Mouse (Mus musculus) intestine, embryonic 16.5 days (tissue): Measurements from ENCODE around the gene Iqgap2. TPM values are rescaled to one million over a fixed set of nuclear protein-coding genes. Genes with fewer than 3 reads are reported as not detected.

ENCODE experiments used
- ATAC-seq: fragments of 200-750 bp; cut with Nextera tagmentation; 2 replicates; pipeline ENCODE4 v1.8.0; 2017; ENCODE audit warnings: moderate TSS enrichment, moderate library complexity
- H3K27ac ChIP-seq: fragments of 300-500 bp; sonication (generic); 2 replicates; pipeline ENCODE4 v1.5.1; 2014; ENCODE audit warnings: mild to moderate bottlenecking, low read length
- H3K27me3 ChIP-seq: fragments of 300-500 bp; sonication (generic); replicated peaks from 2 replicates; pipeline ENCODE4 v1.6.1; 2014; ENCODE audit warnings: low read length, control low read depth, mixed read lengths; ENCODE audit not compliant: control insufficient read depth, insufficient read depth
- H3K36me3 ChIP-seq: fragments of 300-500 bp; sonication (generic); 2 replicates; pipeline ENCODE4 v1.6.1; 2014; ENCODE audit warnings: low read length, control low read depth; ENCODE audit not compliant: control insufficient read depth, insufficient read depth
- H3K4me1 ChIP-seq: fragments of 300-500 bp; sonication (generic); 2 replicates; pipeline ENCODE4 v1.6.1; 2014; ENCODE audit warnings: low read length, control low read depth, mixed read lengths; ENCODE audit not compliant: control insufficient read depth, insufficient read depth
- H3K4me2 ChIP-seq: fragments of 300-500 bp; sonication (generic); 2 replicates; pipeline ENCODE4 v1.6.1; 2014; ENCODE audit warnings: low read depth, low read length, control low read depth
- H3K4me3 ChIP-seq: fragments of 300-500 bp; sonication (generic); 2 replicates; pipeline ENCODE4 v1.5.1; 2014; ENCODE audit warnings: mild to moderate bottlenecking, low read length
- H3K9ac ChIP-seq: fragments of 300-500 bp; sonication (generic); 2 replicates; pipeline ENCODE4 v1.6.1; 2014; ENCODE audit warnings: low read depth, low read length
- H3K9me3 ChIP-seq: fragments of 300-500 bp; sonication (generic); 2 replicates; pipeline ENCODE4 v1.6.1; 2016; ENCODE audit warnings: low read length, control low read depth; ENCODE audit not compliant: control insufficient read depth
- WGBS: fragments of 180-500 bp; shearing (Covaris S2); extraction: QIAGEN DNeasy Blood & Tissue Kit; methylation state at CpG from one replicate; pipeline ENCODE4 v1.1.7; 2014; 5-methylcytosine and 5-hydroxymethylcytosine counted together
- polyA plus RNA-seq: library from polyadenylated mRNA; unstranded; fragments of >200 nt; fragmentation: Nextera tagmentation; extraction: Ambion mirVana; gene quantifications from 2 replicates; pipeline ENCODE4 v1.2.1, GENCODE M21; 2015

Iqgap2 gene
- polyA plus RNA-seq, 1 experiment from 2014 or later, result 29.4 TPM

DNA sequence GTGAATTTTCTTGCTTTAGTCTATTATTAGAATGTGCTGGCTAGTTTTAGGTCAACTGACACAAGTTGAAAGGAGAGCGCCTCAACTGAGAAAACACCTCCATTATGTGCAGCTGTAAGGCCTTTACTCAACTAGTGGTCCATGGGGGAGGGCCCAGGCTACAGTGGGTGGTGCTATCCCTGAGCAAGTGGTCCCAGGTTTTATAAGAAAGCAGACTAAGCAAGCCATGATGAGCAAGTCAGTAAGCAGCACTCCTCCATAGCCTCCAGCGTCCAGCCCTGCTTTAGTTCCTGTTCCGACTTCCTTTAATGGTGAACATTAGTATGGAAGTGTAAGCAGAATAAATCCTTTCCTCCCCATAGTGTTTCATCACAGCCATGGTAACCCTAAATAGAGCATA is 11.0 kb upstream of the Iqgap2 start:
- WGBS, result 94% methylated on average over 3 of the region's 3 CpGs

DNA sequence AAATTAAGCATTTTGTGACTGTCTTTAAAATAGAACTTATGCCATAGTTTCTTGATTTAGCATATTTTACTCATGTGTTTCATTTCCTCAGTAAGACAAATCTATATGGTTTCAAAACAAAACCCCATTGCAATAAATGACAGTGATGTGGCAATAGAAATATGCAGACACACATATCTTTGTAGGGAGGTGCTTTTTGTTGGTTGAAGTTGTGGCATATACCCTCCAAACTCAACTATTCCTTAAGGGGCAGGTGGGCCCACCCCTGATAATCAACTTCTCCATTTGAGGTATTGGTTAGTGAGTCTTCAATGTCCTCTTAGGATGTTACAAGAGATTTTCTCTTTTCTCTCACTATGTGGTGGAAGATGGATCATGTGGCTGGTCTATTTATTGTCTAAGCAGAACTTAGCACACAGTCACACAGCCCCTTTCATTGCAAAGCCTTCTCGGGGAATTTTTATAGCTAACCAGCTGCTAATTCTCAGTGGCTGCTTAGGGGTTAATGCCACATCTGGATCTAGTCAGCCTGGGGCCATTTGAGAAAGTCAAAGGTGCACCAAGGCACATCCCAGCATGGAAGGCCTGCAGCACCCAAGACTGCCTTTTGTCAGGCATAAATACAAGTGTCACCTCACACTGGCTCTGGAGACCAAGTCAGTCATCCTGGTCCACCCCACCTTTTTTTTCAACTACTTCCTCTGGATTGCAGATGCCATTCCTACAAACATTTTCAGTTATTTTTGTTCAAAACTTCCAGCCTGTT is 8.3 kb upstream of the Iqgap2 start:
- H3K4me3 ChIP-seq, result no peak overlapping the region

More for the DNA sequence above, 11.0 kb upstream of the Iqgap2 start:
- H3K9ac ChIP-seq, result no peak overlapping the region
- no peaks in the 10 kb centered on the region for H3K4me1 ChIP-seq
- no peak overlapping the region for H3K27ac ChIP-seq
- no peaks in the 10 kb centered on the region for H3K36me3 ChIP-seq
- H3K4me3 ChIP-seq, result no peak overlapping the region
- H3K9me3 ChIP-seq, result no peaks in the 10 kb centered on the region; the same call in 1 of the 2 replicates
- no peaks in the 10 kb centered on the region for H3K27me3 ChIP-seq
- ATAC-seq, result no peak
- H3K4me2 ChIP-seq, result no peak overlapping the region

GRCm38 (mm10) chr13:95896501-95896900 is 4.8 kb upstream of the Iqgap2 start:
- no peaks in the 10 kb centered on the region for H3K4me1 ChIP-seq
- ATAC-seq, result no peak
- H3K27ac ChIP-seq, result no peak overlapping the region
- H3K4me3 ChIP-seq, result no peak overlapping the region
- H3K9me3 ChIP-seq, result no peaks in the 10 kb centered on the region
- H3K9ac ChIP-seq, result no peak overlapping the region
- no peak overlapping the region for H3K4me2 ChIP-seq
- H3K27me3 ChIP-seq, result no peaks in the 10 kb centered on the region
- 83% methylated on average over 6 of the region's 6 CpGs for WGBS
- no peaks in the 10 kb centered on the region for H3K36me3 ChIP-seq

More for the DNA sequence above, 8.3 kb upstream of the Iqgap2 start:
- ATAC-seq, result no peak
- no peak overlapping the region for H3K4me2 ChIP-seq
- no peak overlapping the region for H3K9ac ChIP-seq
- 73% methylated on average over 1 of the region's 1 CpGs for WGBS
- H3K27ac ChIP-seq, result no peak overlapping the region
- H3K27me3 ChIP-seq, result no peaks in the 10 kb centered on the region
- no peaks in the 10 kb centered on the region for H3K9me3 ChIP-seq
- H3K36me3 ChIP-seq, result no peaks in the 10 kb centered on the region
- H3K4me1 ChIP-seq, result no peaks in the 10 kb centered on the region

- ATAC-seq, result no peak
- 93% methylated on average over 4 of the region's 4 CpGs for WGBS
- Histone ChIP-seq H3K4me1 (peaks cover 6% of the 10 kb centered on the region; the same call in 1 of the 2 replicates), H3K36me3 (no peaks in the 10 kb centered on the region), H3K4me3 (no peak overlapping the region), H3K9me3 (no peaks in the 10 kb centered on the region), H3K9ac (no peak overlapping the region), H3K27me3 (no peaks in the 10 kb centered on the region), H3K27ac (no peak overlapping the region), H3K4me2 (no peak overlapping the region)
Observed at GRCm38 (mm10) chr13:95893166-95893565, 1.4 kb upstream of the Iqgap2 start.

- Histone ChIP-seq H3K36me3 (no peaks in the 10 kb centered on the region), H3K9ac (peak overlapping the region; percentile 94), H3K4me3 (peak overlapping the region; percentile 95), H3K4me2 (peak overlapping the region; percentile 93), H3K4me1 (peaks cover 6% of the 10 kb centered on the region; the same call in 1 of the 2 replicates), H3K9me3 (no peaks in the 10 kb centered on the region), H3K27ac (no peak overlapping the region; the same call in 1 of the 2 replicates), H3K27me3 (no peaks in the 10 kb centered on the region)
- ATAC-seq, result no peak
- WGBS, result 28% methylated on average over 12 of the region's 12 CpGs
Observed at GRCm38 (mm10) chr13:95892611-95893145, 956 bp upstream of the Iqgap2 start.

DNA sequence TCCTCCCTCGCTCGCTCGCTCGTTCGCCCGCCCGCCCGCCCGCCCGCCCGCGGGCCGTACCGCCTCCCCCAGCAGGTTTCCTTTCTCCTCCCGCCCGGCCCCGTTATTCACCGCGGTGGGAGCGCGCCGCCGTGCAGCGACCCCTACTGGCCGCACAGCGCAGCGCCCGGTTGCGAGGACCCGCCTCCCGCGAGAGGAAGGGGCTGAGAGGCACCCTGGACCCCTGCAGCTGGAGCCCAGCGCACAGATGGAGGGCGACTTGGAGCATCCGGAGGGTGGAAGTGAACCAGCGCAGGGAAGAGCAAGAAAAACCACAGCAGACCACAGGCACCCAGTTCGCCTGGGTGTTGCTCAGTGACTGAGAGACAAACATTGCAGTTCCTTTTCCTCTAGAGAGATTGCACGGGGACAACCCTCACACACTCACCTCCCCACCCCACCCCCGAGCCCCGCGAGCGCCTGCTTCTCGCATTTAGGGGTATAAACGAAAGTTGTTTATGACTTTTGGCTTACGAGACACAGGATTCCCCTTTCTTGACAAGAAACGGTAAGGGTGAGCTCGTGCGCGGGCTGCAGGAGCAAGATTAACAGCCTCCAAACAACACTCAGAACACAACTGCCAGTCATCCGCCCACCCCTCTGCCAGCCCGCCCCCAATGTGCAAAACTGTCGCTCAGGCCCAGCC is 346 bp upstream of the Iqgap2 start:
- H3K4me1 ChIP-seq, result peaks cover 6% of the 10 kb centered on the region; the same call in 1 of the 2 replicates
- H3K27me3 ChIP-seq, result no peaks in the 10 kb centered on the region
- H3K4me2 ChIP-seq, result peak overlapping the region; percentile 93
- no peaks in the 10 kb centered on the region for H3K36me3 ChIP-seq
- ATAC-seq, result peak; percentile 83
- H3K9me3 ChIP-seq, result no peaks in the 10 kb centered on the region
- H3K4me3 ChIP-seq, result peak overlapping the region; percentile 95
- peak overlapping the region; percentile 94 for H3K9ac ChIP-seq
- peak overlapping the region; percentile 91 for H3K27ac ChIP-seq
- WGBS, result 0% methylated on average over 40 of the region's 52 CpGs

- peak overlapping the region; percentile 91 for H3K27ac ChIP-seq
- H3K27me3 ChIP-seq, result no peaks in the 10 kb centered on the region
- ATAC-seq, result peak; percentile 74
- under 1% methylated on average over 33 of the region's 33 CpGs for WGBS
- no peaks in the 10 kb centered on the region for H3K36me3 ChIP-seq
- H3K4me3 ChIP-seq, result peak overlapping the region; percentile 95
- H3K9me3 ChIP-seq, result no peaks in the 10 kb centered on the region
- peak overlapping the region; percentile 93 for H3K4me2 ChIP-seq
- H3K4me1 ChIP-seq, result peaks cover 6% of the 10 kb centered on the region; the same call in 1 of the 2 replicates
- peak overlapping the region; percentile 94 for H3K9ac ChIP-seq
Observed at GRCm38 (mm10) chr13:95890851-95891471, 761 bp downstream of the Iqgap2 start.

DNA sequence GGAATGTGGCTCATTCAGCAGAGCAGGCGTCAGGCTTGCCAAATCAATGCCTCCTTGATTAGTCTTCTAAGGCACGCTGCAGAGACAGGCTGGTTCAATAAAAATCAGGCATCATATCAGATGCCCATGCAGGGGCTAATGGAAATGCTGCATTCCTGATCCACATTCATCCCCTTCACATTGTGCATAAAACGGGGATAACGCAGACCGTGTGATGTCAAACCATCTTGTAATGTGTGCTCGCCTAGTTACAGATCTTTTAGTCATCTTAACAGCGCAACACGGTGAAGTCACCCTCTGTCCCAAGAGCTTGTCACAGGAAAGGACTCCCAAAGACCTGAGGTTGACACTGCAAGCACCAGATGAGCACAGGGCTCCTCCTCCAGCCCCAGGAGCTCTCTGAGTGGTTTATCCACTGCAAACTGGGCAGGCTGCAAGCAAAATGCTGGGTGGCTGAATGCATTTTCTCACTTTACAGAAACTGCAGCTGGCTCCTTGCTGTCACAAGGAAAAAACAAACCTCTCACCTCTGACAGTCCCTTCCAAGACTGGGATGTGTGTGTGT is 1.7 kb downstream of the Iqgap2 start:
- Histone ChIP-seq H3K36me3 (no peaks in the 10 kb centered on the region), H3K9ac (no peak overlapping the region; the same call in 1 of the 2 replicates), H3K4me2 (peak overlapping the region; percentile 93), H3K27me3 (no peaks in the 10 kb centered on the region), H3K9me3 (no peaks in the 10 kb centered on the region), H3K4me3 (peak overlapping the region; percentile 95), H3K27ac (peak overlapping the region; percentile 25), H3K4me1 (peaks cover 6% of the 10 kb centered on the region; the same call in 1 of the 2 replicates)
- 30% methylated on average over 8 of the region's 8 CpGs for WGBS
- no peak for ATAC-seq
